Mouse (Mus musculus) cerebellum, adult 11 months (tissue): ENCODE measurements around the gene Ppp1r12b.

Experiments
- DNase-seq: peaks from one replicate; pipeline ENCODE4 v3.0.0; 2022

Ppp1r12b gene

DNA sequence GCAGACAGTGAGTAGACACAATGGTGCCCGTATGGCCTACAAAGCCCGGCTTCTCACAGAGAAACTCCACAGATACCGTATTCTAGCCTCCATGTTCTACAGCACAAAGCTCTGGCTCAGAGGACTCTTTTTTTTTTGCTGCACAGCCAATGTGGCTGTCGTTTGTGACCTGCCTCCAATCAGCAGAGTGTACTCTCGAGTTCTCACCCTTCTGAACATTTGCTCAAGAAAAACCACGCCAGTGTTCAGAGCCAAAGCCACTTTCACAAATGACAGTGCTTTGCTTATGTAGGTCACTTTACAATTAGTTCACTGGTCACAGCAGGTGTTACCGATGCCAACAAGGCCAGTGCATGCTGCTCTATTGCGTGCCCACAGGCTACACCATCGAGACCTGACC lies 107.9 kb downstream of the Ppp1r12b start:
- peak; percentile 85 for DNase-seq

DNA sequence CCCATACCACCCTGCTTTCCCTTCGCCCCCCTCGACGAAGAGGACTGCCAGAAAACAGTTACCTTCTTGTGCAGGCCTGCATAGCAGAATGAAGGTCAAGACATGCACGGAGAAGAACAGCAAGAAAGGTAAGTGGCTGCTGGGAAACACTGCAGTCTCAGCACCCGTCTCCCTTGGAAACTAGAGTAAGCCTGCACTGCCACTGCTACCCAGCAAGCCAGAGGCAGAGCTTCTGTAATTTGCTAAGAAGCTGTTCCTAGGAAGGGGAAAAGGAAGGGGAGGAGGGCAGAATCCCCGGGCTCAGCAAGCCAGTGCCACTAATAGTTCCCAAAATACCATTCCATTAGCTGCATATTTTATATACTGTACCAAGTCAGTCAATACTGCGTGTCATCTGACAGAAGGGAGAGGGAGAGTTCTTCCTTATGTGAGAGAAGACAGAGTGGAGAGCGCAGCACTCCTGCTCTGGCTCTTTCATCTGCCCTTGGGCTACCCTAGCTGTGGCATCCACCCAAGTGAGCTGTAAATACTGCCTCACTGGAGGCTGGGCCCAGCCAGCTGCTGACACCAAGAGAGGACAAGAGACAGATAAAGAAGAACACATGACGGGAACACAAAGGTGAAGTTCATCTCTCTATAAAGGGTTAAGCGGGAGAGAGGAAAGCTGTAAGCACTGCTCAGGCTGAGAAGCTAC lies 109.3 kb downstream of the Ppp1r12b start:
- peak; percentile 27 for DNase-seq

DNA sequence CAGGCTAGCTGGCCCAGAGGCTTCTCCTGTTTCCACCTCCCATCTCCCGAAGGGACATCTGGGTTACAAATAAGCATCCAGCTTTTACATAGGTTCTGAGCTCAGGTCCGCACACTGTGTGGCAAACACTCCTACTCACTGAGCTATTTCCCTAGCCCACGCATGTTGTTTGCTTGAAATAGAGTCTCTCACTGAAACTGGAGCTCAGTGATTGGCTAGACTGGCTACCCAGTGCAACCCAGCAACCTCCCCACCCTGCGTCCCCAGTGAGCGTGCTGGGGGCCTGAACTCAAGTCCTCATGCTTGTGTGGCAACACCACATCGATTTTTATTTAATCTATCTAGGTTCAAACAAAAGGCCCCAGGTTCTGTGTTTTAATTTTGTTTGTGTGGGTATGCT lies 112.4 kb downstream of the Ppp1r12b start:
- DNase-seq, result no peak

DNA sequence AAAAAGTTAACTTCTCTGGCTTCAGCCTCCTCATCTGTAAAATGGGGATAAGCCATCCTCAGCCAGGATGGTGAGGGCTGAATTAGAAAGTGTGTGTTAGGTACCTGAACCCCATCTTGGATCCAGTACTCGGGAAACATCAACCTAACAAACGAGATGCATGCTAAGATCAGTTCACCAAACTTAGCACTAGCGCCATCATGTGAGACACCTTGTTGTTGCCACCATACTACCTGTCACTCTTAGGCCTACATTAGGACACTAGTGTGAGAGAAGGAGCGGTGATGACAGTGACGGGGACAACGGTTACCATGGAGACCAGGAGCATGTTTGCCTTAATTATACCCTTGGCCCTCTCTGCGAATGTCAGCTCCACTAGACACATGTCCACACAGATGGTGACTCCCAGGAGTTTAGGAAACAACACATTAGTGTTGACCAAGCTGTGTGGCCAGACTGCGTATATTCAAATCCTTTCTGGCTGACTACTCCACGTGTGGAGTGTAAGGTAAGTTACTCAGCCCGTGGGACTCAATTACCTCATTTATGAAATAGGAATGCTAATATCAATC lies 118.7 kb downstream of the Ppp1r12b start:
- no peak for DNase-seq

DNA sequence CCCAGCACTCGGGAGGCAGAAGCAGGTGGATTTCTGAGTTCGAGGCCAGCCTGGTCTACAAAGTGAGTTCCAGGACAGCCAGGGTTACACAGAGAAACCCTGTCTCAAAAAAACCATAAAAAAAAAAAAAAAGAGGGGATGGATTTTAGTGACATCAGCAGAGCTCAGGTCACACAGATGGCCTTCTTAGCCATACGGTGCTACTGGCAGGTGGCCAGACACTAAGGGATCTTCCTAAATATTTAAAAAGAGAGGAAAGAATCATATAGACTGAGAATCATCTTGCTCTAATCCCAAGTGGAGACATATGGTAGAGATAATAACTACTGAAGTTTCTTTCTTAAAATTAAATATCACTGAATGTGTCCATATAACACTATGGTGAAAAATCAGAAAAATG lies 124.9 kb downstream of the Ppp1r12b start:
- peak; percentile 38 for DNase-seq

DNA sequence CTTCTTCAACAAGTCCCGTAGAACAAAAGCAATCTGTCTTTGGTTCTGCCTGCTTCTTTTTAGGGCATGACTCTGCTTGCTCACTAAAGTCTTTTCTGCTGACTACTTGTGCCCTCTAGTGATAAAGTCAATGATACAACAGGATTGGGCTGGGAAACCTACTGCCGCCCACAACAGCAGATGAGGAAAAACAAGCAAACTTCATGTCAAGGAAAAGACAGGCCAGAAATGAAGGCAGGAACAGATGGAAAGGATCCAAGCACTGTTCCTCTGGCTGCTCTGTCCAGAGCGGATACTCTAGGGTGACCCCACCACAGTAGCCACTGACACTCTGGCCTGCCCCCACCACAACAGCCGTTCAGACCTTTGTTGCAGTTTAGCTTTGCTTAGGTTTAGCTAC lies 126.1 kb downstream of the Ppp1r12b start:
- peak; percentile 41 for DNase-seq

DNA sequence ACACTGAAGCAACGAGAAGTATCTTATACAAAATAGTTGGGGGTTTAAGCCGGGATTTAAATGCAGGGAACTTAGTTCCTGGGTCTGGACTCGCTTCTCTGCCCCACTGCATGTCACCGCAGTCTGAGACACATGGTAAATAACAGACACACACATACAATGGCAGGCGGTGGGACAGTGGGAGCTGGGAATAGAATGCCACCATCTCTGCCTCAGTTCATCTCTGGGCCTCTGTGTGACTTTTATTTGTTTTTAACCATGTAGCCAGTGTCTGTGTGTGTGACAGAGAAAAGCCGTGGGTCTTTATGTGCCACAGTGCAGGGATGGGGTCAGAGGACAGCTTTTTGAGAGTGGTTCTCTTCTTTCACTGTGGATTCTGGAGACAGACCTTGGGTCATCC lies 130.8 kb downstream of the Ppp1r12b start:
- DNase-seq, result no peak

DNA sequence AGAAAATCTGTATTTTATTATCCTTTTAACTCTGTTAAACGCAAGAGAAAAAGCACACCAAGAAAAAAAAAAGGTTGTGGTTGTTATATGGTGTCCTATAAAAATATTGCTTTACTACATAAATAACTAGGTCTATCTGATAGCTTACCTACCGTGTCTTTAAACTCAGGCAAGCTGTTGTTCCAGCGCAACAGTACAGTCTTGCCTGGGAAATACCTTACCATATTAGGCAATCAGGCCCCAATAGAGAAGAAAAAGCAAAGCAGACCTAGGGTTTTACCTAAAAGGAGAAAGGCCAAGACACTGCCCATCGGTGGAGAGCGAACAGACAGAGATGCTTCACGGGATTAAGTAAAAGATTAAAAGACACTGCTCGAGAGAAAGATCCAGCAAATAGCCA lies 131.9 kb downstream of the Ppp1r12b start:
- no peak for DNase-seq

DNA sequence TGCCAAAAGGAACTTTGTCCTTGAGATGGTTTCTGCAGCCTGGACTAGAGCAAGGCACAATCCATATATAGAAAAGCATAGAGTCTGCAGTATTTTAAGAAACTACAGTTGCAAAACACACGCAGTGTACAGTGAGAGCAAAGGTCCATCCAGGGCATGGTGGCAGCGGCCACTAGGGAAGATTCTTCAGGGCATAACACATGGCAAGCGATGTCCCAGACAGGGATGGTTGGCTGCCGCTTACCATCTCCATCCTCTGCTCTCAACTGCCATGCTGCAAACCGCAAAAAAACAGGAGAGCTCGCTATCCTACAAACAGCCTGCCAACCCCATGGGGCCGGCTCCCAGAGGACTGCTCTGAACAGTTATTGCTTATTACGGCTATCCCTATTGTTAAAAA lies 132.4 kb downstream of the Ppp1r12b start:
- DNase-seq, result no peak

DNA sequence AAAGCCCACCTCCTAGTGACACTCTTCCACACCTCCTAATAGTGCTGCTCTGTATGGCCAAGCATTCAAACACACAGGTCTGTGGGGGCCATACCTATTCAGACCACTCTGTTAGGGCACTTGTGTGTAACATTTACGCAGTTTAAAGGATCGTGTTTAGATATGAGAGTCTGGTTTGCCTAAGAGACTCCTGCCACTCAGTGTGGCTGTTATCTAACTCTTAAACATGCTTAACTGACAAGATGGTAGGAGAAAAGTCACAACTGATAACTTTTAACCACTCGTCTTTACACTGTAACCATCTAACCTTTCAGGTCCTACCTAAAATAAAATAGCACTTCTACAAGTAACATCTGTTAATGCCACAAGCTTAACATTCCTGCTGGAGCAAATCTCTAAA lies 134.9 kb downstream of the Ppp1r12b start:
- no peak for DNase-seq

DNA sequence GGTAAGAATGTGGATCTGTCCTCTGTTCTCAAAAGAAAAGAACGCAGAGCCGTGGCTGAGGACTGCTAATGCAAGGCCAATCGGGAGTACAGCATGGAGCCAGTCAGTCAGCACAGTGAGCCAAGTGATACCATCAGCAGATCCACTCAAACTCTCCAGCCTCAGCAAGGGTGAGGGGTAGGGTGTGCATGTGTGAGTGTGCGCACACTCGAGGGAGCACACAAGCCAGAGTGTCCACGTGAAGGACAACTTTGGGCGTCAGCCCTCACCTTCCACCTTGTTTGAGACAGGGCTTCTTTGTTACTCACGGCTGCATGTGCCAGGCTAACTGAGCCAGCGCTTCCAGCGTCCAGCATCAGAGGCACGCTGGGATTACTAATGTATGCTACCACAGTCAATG lies 136.5 kb downstream of the Ppp1r12b start:
- no peak for DNase-seq

DNA sequence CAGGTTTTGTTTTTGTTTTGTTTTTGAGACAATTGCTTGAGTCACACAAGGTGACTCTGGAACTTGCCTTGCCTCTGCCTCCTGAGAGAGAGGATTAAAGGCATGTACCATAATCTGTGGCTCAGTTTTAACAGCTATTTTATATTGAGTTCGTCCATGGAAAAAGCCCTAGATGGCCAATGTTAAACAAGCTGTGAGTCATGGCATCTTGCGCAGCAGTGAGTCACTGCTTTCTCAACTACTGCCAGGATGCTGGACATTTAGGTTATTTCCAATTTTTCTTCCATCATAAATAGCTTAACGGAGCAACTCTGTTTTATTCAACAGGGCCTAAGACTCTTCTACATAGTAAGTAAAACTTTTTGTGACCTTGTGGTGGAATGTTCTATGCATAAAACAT lies 137.0 kb downstream of the Ppp1r12b start:
- DNase-seq, result no peak

DNA sequence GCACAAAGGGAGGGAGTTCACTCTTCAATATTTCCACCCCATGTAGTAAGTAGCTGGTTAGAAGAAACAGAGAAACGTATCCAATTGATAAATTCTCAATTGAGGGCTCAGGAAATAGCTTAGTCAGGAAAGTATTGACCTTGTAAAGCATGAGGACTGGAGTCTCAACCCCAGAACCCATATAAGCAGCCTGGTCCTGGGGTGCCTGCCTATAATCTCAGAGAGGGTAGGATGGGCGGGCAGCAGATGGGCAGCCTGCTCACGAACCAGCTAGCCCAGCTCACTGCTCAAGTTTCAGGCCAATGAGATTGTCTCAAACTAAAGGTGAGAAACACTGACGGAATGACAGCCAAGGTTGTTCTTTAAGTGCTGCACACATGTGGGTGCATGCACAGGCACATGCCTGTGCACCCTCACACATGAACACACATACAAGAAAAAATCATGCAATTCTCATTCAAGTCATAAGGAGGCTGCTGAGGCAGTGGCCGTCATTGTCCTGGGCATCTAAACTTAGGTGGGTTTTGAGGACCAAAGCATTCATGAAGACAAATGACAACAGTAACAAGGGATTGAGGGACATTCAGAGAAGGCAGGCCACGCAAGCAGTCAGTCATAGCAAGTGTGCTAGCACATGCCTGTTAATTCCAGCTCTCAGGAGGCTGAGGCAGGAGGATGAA lies 137.7 kb downstream of the Ppp1r12b start:
- no peak for DNase-seq

DNA sequence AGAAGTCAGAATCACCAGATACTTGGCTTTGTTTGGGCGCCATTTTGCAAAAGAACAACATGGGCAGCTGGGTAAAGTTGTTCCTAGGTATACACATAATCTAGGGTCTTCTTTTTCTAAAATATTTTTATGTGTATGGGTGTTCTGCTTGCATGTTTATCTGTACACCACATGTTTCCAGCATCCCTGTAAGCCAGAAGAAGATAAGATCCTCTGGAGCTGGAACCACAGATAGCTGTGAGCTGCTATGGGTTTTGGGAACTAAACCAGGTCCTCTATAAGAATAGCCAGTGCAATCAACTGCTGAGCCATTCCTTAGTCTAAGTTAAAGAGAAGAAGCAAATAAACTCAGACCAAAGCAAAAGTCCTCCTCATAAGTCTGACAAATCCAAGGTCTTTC lies 138.6 kb downstream of the Ppp1r12b start:
- no peak for DNase-seq

DNA sequence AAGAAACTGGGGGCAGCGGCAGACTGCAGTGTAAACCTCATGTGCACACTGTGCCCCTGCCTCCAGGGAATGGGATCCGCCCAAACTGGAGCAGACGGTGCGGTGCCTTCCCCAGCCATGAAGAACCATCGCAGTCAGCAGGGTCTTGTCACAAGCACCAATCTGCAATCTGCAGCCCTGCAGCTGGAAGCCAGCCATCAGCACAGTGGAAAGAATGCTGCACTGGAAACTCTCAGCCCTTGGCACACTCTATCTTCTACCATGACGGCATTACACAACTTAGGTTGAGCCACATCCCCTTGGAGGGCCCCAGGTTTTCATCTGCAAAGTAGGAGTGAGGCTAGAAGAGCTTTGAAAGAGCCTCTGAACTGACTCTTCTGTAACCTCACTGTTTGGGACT lies 139.1 kb downstream of the Ppp1r12b start:
- DNase-seq, result no peak

DNA sequence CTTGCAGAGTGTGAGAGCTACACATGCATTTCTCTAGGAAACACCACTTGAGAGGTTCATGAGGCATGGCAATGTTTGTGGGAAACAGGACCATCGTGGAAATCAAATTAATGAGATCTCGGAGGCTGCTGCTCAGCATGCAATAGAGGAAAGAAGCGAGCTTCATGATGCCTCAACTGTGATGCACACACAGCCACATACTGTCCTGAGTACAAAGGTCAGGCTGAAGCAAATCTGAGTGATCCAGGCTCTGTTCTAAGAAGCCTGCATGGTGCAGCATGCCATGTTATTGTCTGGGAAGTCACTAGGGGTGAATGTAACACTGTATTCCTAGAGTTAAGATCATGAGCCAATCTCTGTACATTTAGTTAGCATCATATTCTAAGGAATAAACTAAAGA lies 140.0 kb downstream of the Ppp1r12b start:
- no peak for DNase-seq

DNA sequence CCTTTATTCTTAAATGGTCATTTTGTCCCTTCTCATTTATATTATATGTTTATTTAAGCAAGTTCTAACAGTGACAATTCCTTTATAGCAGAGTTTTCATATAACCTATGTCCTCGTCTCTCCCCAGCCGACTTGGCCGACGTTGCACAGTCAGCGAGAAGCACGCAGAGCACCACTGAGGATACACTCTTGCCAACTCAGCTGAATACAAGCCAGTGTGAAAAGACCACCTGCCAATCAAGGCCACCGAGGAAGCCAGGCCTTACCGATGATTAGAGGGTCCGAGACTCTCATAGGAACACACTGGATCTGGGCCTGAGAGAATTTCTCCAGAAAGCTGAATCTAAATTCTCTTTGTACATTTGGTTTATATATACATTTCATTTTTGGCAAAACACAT lies 150.3 kb downstream of the Ppp1r12b start:
- no peak for DNase-seq

DNA sequence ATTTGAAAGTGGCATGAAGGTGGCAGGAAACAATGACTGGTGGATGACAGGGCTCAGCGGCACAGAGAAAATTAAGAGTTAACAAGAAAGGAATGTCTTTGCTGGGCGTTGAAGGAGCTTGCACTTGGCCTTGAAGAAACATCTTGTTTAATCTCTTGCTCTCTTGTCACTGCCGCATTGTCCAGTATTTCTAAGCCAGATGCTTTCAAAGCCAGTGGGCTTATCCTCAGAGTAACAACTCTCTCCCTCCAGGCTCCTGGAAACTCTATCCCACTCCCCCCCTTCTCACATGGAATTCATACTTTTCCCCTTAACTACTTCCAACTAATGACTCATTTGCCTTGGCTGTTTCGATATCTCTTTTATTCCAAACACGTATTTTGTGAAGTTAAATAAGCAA lies 151.4 kb downstream of the Ppp1r12b start:
- no peak for DNase-seq

DNA sequence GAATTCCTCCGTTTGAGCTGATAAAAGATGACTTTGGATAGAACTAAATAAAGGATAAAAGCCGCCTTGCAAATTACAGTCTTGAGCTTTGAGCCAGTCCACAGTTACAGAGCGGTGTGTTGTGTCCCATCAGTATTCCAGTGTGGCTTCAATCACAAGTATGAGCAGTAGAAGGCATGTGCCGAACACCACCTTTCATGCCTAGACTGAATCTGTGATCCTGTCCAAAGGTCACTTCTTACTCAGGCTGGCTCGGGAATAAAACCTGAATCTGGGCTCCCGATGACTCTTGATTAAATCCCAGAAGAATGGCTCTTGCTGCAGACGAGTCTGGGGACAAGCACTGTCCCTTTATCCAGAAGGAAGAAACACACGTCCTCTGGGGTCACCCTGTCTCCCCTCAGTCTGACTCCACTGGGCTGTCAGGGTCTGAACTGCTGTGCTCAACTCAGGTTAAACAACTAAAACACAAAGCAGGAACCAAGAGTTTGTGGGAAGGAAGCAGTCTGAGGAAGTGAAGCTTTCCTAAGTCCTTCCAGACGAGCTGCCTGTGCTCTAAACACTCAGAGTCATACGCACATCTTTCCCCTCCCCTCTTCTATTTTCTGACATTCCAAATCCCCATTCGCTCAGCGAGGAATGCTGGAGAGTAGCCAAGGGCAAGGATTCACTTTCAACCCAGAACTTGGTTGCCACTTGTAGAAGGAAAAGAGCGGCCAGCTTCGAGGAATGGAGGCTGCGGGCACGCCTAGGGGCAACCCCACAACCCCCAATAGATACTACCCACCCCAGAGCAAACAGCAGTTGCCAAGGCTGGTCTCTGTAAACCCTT lies 152.2 kb downstream of the Ppp1r12b start:
- no peak for DNase-seq

DNA sequence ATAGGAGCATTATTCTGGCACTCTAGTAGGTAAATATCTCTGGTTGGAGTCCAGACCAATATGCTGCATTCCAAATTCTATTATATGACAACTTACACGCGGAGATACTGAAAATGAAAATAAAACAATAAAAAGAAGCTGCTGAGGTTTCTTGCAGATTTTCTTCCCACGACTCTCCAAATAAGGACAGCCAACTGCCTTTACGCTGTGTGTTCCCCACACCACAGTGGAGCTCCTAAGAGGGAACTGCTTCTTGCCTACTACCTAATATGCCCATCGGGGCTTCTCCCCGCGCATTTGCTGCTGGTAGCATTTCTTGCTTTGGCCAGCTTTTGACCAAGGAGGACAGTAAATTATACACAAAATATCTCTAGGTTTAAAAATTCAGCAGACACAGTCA lies 154.0 kb downstream of the Ppp1r12b start:
- no peak for DNase-seq

DNA sequence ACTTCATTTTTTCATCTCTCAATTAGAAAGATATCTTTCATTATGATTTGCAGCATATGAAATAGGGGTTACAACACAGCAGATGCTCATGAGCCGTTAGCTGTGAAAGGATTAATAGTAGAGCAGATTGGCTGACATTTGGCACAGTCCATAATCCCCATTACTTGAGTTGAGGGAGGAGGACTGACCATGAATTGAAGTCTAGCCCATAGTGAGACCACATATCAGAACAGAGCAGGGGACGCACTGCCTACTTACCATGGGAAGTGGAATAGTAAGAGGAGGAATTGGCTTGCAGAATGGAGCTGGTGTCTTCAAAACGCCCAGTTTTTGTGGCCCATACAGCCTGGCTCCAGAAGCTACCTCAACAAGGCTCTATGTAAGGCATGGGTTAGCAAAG lies 159.2 kb downstream of the Ppp1r12b start:
- no peak for DNase-seq

DNA sequence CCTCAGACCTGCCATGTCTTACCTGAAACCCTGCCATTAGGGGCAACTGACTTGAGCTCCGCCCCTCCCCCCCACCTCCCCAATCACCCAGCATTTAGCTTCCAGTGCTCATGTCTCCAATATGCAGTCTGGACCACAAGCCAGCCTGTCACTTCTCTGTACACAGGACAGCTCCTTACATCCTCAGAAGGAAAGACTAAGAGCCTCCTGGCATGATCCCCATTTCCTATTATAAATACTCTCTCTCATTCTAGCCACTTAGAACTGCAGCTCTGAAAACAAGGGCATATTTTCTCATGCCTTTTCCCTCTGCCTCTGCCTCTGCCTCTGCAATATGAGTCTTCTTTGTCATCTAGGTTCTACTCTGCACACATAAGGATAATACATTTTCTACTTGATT lies 159.7 kb downstream of the Ppp1r12b start:
- DNase-seq, result no peak

DNA sequence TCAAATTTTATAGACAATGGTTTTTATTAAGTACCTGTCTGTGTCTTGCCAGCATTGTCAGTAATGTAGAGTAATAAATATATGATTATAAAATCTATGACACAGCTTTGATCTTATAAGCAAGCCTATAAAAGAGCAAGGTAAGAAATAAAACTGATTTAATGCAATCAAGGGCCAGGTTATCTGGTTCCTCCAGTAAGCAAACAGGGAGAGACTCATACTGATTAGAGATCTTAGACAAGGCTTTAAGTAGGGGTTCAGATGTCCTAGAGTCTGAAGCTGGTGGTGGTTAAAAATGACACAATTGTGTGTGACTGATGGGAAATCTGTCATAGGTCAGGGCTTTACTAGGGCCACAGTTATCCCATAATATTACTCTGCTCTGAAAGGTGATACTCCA lies 164.3 kb downstream of the Ppp1r12b start:
- DNase-seq, result no peak
